Mouse (Mus musculus) midbrain, embryonic 16.5 days (tissue): ENCODE measurements at regions not wholly inside any gene's neighbourhood (a gene's known extent, or its start where the extent isn't known, plus 50 kb on each side); places are given as distances from the start of the nearest gene placed in this dataset.

Source experiments
- ATAC-seq: fragments of 200-750 bp; cut with Nextera tagmentation; 2 replicates; pipeline ENCODE4 v1.8.0; 2017; ENCODE audit warnings: moderate TSS enrichment
- H3K27ac ChIP-seq: fragments of 300-500 bp; sonication (generic); 2 replicates; pipeline ENCODE4 v1.5.1; 2014; ENCODE audit warnings: mild to moderate bottlenecking, low read length, mixed read lengths
- H3K27me3 ChIP-seq: fragments of 300-500 bp; sonication (generic); 2 replicates; pipeline ENCODE4 v1.6.1; 2014; ENCODE audit warnings: low read depth, low read length, mixed read lengths; ENCODE audit not compliant: control insufficient read depth, insufficient read depth
- H3K36me3 ChIP-seq: fragments of 300-500 bp; sonication (generic); 2 replicates; pipeline ENCODE4 v1.6.1; 2014; ENCODE audit warnings: mild to moderate bottlenecking, low read length, moderate library complexity, mixed read lengths; ENCODE audit not compliant: control insufficient read depth, insufficient read depth
- H3K4me1 ChIP-seq: fragments of 300-500 bp; sonication (generic); 2 replicates; pipeline ENCODE4 v1.6.1; 2014; ENCODE audit warnings: mild to moderate bottlenecking, low read length, mixed read lengths; ENCODE audit not compliant: control insufficient read depth, insufficient read depth
- H3K4me2 ChIP-seq: fragments of 300-500 bp; sonication (generic); 2 replicates; pipeline ENCODE4 v1.6.1; 2014; ENCODE audit warnings: mild to moderate bottlenecking, low read length, mixed read lengths
- H3K4me3 ChIP-seq: fragments of 300-500 bp; sonication (generic); 2 replicates; pipeline ENCODE4 v1.5.1; 2014; ENCODE audit warnings: low read depth, mild to moderate bottlenecking, low read length, moderate library complexity, mixed read lengths
- H3K9ac ChIP-seq: fragments of 300-500 bp; sonication (generic); 2 replicates; pipeline ENCODE4 v1.6.1; 2014; ENCODE audit warnings: low read depth, low read length, mixed read lengths
- H3K9me3 ChIP-seq: fragments of 300-500 bp; sonication (generic); replicated peaks from 2 replicates; pipeline ENCODE4 v1.6.1; 2014; ENCODE audit warnings: mild to moderate bottlenecking, low read length, mixed read lengths; ENCODE audit not compliant: control insufficient read depth, poor library complexity, severe bottlenecking
- WGBS: fragments of 180-500 bp; shearing (Covaris S2); extraction: QIAGEN DNeasy Blood & Tissue Kit; methylation state at CpG from one replicate; pipeline ENCODE4 v1.1.7; 2014; 5-methylcytosine and 5-hydroxymethylcytosine counted together

GRCm38 (mm10) chr15:56050716-56051115 is 1426.7 kb downstream of the Slc22a22 start:
- Histone ChIP-seq H3K4me3 (no peak overlapping the region), H3K9me3 (no peaks in the 10 kb centered on the region), H3K27me3 (no peaks in the 10 kb centered on the region), H3K4me1 (no peaks in the 10 kb centered on the region), H3K36me3 (no peaks in the 10 kb centered on the region), H3K4me2 (no peak overlapping the region), H3K9ac (no peak overlapping the region), H3K27ac (no peak overlapping the region)
- WGBS: 69% methylated on average over 7 of the region's 7 CpGs
- ATAC-seq: no peak

GRCm38 (mm10) chr15:56047832-56048231 is 1429.6 kb downstream of the Slc22a22 start:
- no peak overlapping the region for H3K4me2 ChIP-seq
- no peak overlapping the region for H3K9ac ChIP-seq
- no peak overlapping the region for H3K4me3 ChIP-seq
- no peaks in the 10 kb centered on the region for H3K36me3 ChIP-seq
- WGBS: 83% methylated on average over 2 of the region's 2 CpGs
- no peaks in the 10 kb centered on the region for H3K9me3 ChIP-seq
- no peak overlapping the region for H3K27ac ChIP-seq
- H3K4me1 ChIP-seq: no peaks in the 10 kb centered on the region
- ATAC-seq: no peak
- H3K27me3 ChIP-seq: no peaks in the 10 kb centered on the region

GRCm38 (mm10) chr15:56046679-56047532 is 1430.5 kb downstream of the Slc22a22 start:
- H3K4me2 ChIP-seq: peak overlapping the region; percentile 46
- no peaks in the 10 kb centered on the region for H3K9me3 ChIP-seq
- H3K4me1 ChIP-seq: no peaks in the 10 kb centered on the region
- peak overlapping the region; percentile 50 for H3K9ac ChIP-seq
- H3K4me3 ChIP-seq: peak overlapping the region; percentile 30
- no peaks in the 10 kb centered on the region for H3K36me3 ChIP-seq
- no peaks in the 10 kb centered on the region for H3K27me3 ChIP-seq
- peak; percentile 97 for ATAC-seq
- WGBS: 31% methylated on average over 16 of the region's 16 CpGs
- no peak overlapping the region for H3K27ac ChIP-seq

GRCm38 (mm10) chr15:56045510-56046245 is 1431.7 kb downstream of the Slc22a22 start:
- no peaks in the 10 kb centered on the region for H3K36me3 ChIP-seq
- no peak overlapping the region for H3K4me2 ChIP-seq
- no peaks in the 10 kb centered on the region for H3K4me1 ChIP-seq
- H3K9ac ChIP-seq: no peak overlapping the region
- no peak overlapping the region for H3K27ac ChIP-seq
- H3K9me3 ChIP-seq: no peaks in the 10 kb centered on the region
- no peaks in the 10 kb centered on the region for H3K27me3 ChIP-seq
- no peak for ATAC-seq
- 83% methylated on average over 10 of the region's 10 CpGs for WGBS
- H3K4me3 ChIP-seq: no peak overlapping the region

- H3K27ac ChIP-seq: no peak overlapping the region
- H3K9ac ChIP-seq: no peak overlapping the region
- H3K9me3 ChIP-seq: no peaks in the 10 kb centered on the region
- no peaks in the 10 kb centered on the region for H3K27me3 ChIP-seq
- no peak for ATAC-seq
- H3K4me2 ChIP-seq: no peak overlapping the region
- H3K4me1 ChIP-seq: no peaks in the 10 kb centered on the region
- H3K36me3 ChIP-seq: no peaks in the 10 kb centered on the region
- no peak overlapping the region for H3K4me3 ChIP-seq
- 81% methylated on average over 4 of the region's 4 CpGs for WGBS
Observed at GRCm38 (mm10) chr15:56043282-56043681, 1434.1 kb downstream of the Slc22a22 start.

- H3K4me3 ChIP-seq: no peak overlapping the region
- no peaks in the 10 kb centered on the region for H3K4me1 ChIP-seq
- no peak overlapping the region for H3K27ac ChIP-seq
- no peak overlapping the region for H3K4me2 ChIP-seq
- no peak for ATAC-seq
- H3K27me3 ChIP-seq: no peaks in the 10 kb centered on the region
- no peak overlapping the region for H3K9ac ChIP-seq
- H3K9me3 ChIP-seq: no peaks in the 10 kb centered on the region
- H3K36me3 ChIP-seq: no peaks in the 10 kb centered on the region
Observed at GRCm38 (mm10) chr15:56042449-56042848, 1435.0 kb downstream of the Slc22a22 start.

GRCm38 (mm10) chr15:56030007-56030406 is 1447.4 kb downstream of the Slc22a22 start:
- no peak overlapping the region for H3K4me3 ChIP-seq
- ATAC-seq: no peak
- H3K4me1 ChIP-seq: no peaks in the 10 kb centered on the region
- H3K27me3 ChIP-seq: no peaks in the 10 kb centered on the region
- no peak overlapping the region for H3K4me2 ChIP-seq
- WGBS: 85% methylated on average over 2 of the region's 2 CpGs
- no peak overlapping the region for H3K27ac ChIP-seq
- no peaks in the 10 kb centered on the region for H3K36me3 ChIP-seq
- no peak overlapping the region for H3K9ac ChIP-seq
- no peaks in the 10 kb centered on the region; the same call in 1 of the 2 replicates for H3K9me3 ChIP-seq

GRCm38 (mm10) chr15:56027197-56027818 is 1450.1 kb downstream of the Slc22a22 start:
- Histone ChIP-seq H3K27me3 (no peaks in the 10 kb centered on the region), H3K9me3 (no peaks in the 10 kb centered on the region), H3K27ac (no peak overlapping the region), H3K4me3 (no peak overlapping the region), H3K36me3 (no peaks in the 10 kb centered on the region), H3K9ac (no peak overlapping the region), H3K4me2 (no peak overlapping the region), H3K4me1 (no peaks in the 10 kb centered on the region)
- 25% methylated on average over 5 of the region's 5 CpGs for WGBS
- 0 out of 2 replicates have a peak, but pooled peaks have one; percentile 4 for ATAC-seq

- Histone ChIP-seq H3K4me1 (no peaks in the 10 kb centered on the region), H3K9me3 (no peaks in the 10 kb centered on the region), H3K27ac (peak overlapping the region; percentile 18; the same call in 1 of the 2 replicates), H3K9ac (no peak overlapping the region), H3K4me2 (no peak overlapping the region), H3K4me3 (no peak overlapping the region), H3K27me3 (no peaks in the 10 kb centered on the region), H3K36me3 (no peaks in the 10 kb centered on the region)
- ATAC-seq: peak; percentile 64; the same call in 1 of the 2 replicates
- 55% methylated on average over 1 of the region's 1 CpGs for WGBS
Observed at GRCm38 (mm10) chr15:56024705-56025104, 1452.7 kb downstream of the Slc22a22 start.
